Mouse (Mus musculus) midbrain, embryonic 10.5 days (tissue): ENCODE data around the gene Gm5431. TPM values are rescaled to one million over a fixed set of nuclear protein-coding genes. Genes with fewer than 3 reads are reported as not detected.
"Not testable (repeated sequence)": the region's sequence is repeated elsewhere in the genome, so short reads cannot be mapped to it uniquely, and the experiment has no call there.

Source experiments
- DNase-seq: peaks from one replicate; pipeline ENCODE4 v3.0.0-alpha.2; 2017; ENCODE audit warnings: low spot score
- H3K27ac ChIP-seq: fragments of 300-500 bp; sonication (generic); replicated peaks from 2 replicates; pipeline ENCODE4 v1.5.1; 2016; ENCODE audit warnings: mild to moderate bottlenecking
- H3K27me3 ChIP-seq: fragments of 300-500 bp; sonication (generic); 2 replicates; pipeline ENCODE4 v1.6.1; 2016; ENCODE audit warnings: low read depth, mild to moderate bottlenecking; ENCODE audit not compliant: poor library complexity, severe bottlenecking
- H3K36me3 ChIP-seq: fragments of 300-500 bp; sonication (generic); 2 replicates; pipeline ENCODE4 v1.6.1; 2016; ENCODE audit warnings: mild to moderate bottlenecking, moderate library complexity
- H3K4me1 ChIP-seq: fragments of 300-500 bp; sonication (generic); 2 replicates; pipeline ENCODE4 v1.6.1; 2016
- H3K4me3 ChIP-seq: fragments of 300-500 bp; sonication (generic); 2 replicates; pipeline ENCODE4 v1.5.1; 2016; ENCODE audit warnings: mild to moderate bottlenecking, moderate library complexity
- H3K9me3 ChIP-seq: fragments of 300-500 bp; sonication (generic); replicated peaks from 2 replicates; pipeline ENCODE4 v1.6.1; 2016; ENCODE audit warnings: mild to moderate bottlenecking
- WGBS: fragments of 180-500 bp; shearing (Covaris S2); methylation state at CpG from one replicate; pipeline ENCODE4 v1.1.7; 2016; 5-methylcytosine and 5-hydroxymethylcytosine counted together
- polyA plus RNA-seq: library from polyadenylated mRNA; unstranded; fragments of >200 nt; fragmentation: Nextera tagmentation; extraction: Ambion mirVana; gene quantifications from 2 replicates; pipeline ENCODE4 v1.2.1, GENCODE M21; 2016

The Gm5431 gene
- 0.07 and 0.16 TPM in 2 replicates for polyA plus RNA-seq

- no peak within 1 kb of the TSS for H3K4me3 ChIP-seq
- DNase-seq = no peak
- 75% methylated on average over 2 of the region's 2 CpGs for WGBS
Measured at GRCm38 (mm10) chr11:48902021-48902420, at the start of gene Gm5431. Gm5431 (minus strand) TSS chr11:48902214.

GRCm38 (mm10) chr11:48946090-48946489, 44.1 kb upstream of the Gm5431 start, which contains the start of gene Psme2b:
Psme2b (minus strand) TSS chr11:48946190.
- not testable (repeated sequence) for H3K4me3 ChIP-seq, DNase-seq, H3K4me1 ChIP-seq

More at GRCm38 (mm10) chr11:48902021-48902420, at the start of gene Gm5431:
- Histone ChIP-seq H3K4me1 (no peaks in the 10 kb centered on the region), H3K27me3 (no peaks in the 10 kb centered on the region), H3K27ac (no peak within 1 kb of the TSS), H3K9me3 (no peaks in the 10 kb centered on the region), H3K36me3 (no peaks in the 10 kb centered on the region)

GRCm38 (mm10) chr11:48939286-48939685, 37.3 kb upstream of the Gm5431 start:
- DNase-seq, H3K27ac ChIP-seq, H3K4me1 ChIP-seq, H3K4me3 ChIP-seq, H3K27me3 ChIP-seq, H3K36me3 ChIP-seq, H3K9me3 ChIP-seq: not testable (repeated sequence)

More at GRCm38 (mm10) chr11:48946090-48946489, 44.1 kb upstream of the Gm5431 start, which contains the start of gene Psme2b:
- H3K27me3 ChIP-seq, H3K9me3 ChIP-seq, H3K27ac ChIP-seq, H3K36me3 ChIP-seq: not testable (repeated sequence)
- 94% methylated on average over 6 of the region's 6 CpGs for WGBS

- not testable (repeated sequence) for H3K27me3 ChIP-seq, H3K27ac ChIP-seq, H3K4me1 ChIP-seq, H3K36me3 ChIP-seq, DNase-seq, H3K4me3 ChIP-seq, H3K9me3 ChIP-seq
- WGBS = no CpG with 5 or more reads among the region's 3 CpGs
Measured at GRCm38 (mm10) chr11:48935291-48935690, 33.3 kb upstream of the Gm5431 start.

GRCm38 (mm10) chr11:48933923-48934322, 31.9 kb upstream of the Gm5431 start:
- H3K9me3 ChIP-seq, DNase-seq, H3K27ac ChIP-seq, H3K36me3 ChIP-seq, H3K27me3 ChIP-seq, H3K4me3 ChIP-seq, H3K4me1 ChIP-seq: not testable (repeated sequence)
- 100% methylated on average over 1 of the region's 1 CpGs for WGBS

- not testable (repeated sequence) for H3K9me3 ChIP-seq, H3K4me3 ChIP-seq
- 84% methylated on average over 1 of the region's 1 CpGs for WGBS
Measured at GRCm38 (mm10) chr11:48933422-48933821, 31.4 kb upstream of the Gm5431 start.

GRCm38 (mm10) chr11:48928068-48928467, 26.1 kb upstream of the Gm5431 start:
- H3K4me3 ChIP-seq, H3K4me1 ChIP-seq, DNase-seq, H3K27me3 ChIP-seq, H3K27ac ChIP-seq, H3K9me3 ChIP-seq, H3K36me3 ChIP-seq: not testable (repeated sequence)
- 82% methylated on average over 1 of the region's 1 CpGs for WGBS

More at GRCm38 (mm10) chr11:48933422-48933821, 31.4 kb upstream of the Gm5431 start:
- not testable (repeated sequence) for H3K36me3 ChIP-seq, H3K4me1 ChIP-seq, H3K27ac ChIP-seq, H3K27me3 ChIP-seq, DNase-seq

GRCm38 (mm10) chr11:48926437-48926836, 24.4 kb upstream of the Gm5431 start:
- not testable (repeated sequence) for H3K9me3 ChIP-seq, H3K27me3 ChIP-seq, H3K27ac ChIP-seq, DNase-seq, H3K4me1 ChIP-seq, H3K4me3 ChIP-seq, H3K36me3 ChIP-seq

GRCm38 (mm10) chr11:48923818-48924217, 21.8 kb upstream of the Gm5431 start:
- not testable (repeated sequence) for H3K27ac ChIP-seq, H3K36me3 ChIP-seq, H3K27me3 ChIP-seq, H3K4me3 ChIP-seq, H3K9me3 ChIP-seq, DNase-seq, H3K4me1 ChIP-seq
- WGBS = 96% methylated on average over 5 of the region's 5 CpGs

GRCm38 (mm10) chr11:48918380-48918779, 16.4 kb upstream of the Gm5431 start:
- Histone ChIP-seq H3K27me3 (no peaks in the 10 kb centered on the region), H3K4me3 (no peak overlapping the region), H3K27ac (no peak overlapping the region), H3K4me1 (no peaks in the 10 kb centered on the region), H3K36me3 (no peaks in the 10 kb centered on the region), H3K9me3 (no peaks in the 10 kb centered on the region)
- no peak for DNase-seq
- 90% methylated on average over 3 of the region's 3 CpGs for WGBS

- WGBS = 100% methylated on average over 1 of the region's 1 CpGs
- no peaks in the 10 kb centered on the region for H3K9me3 ChIP-seq
- no peak overlapping the region for H3K4me3 ChIP-seq
- H3K27ac ChIP-seq = no peak overlapping the region
- H3K27me3 ChIP-seq = no peaks in the 10 kb centered on the region
- H3K36me3 ChIP-seq = no peaks in the 10 kb centered on the region
- no peaks in the 10 kb centered on the region for H3K4me1 ChIP-seq
- DNase-seq = no peak
Measured at GRCm38 (mm10) chr11:48913611-48914010, 11.6 kb upstream of the Gm5431 start.

- no peaks in the 10 kb centered on the region for H3K36me3 ChIP-seq
- H3K4me3 ChIP-seq = no peak overlapping the region
- 68% methylated on average over 1 of the region's 1 CpGs for WGBS
- no peak for DNase-seq
- H3K27ac ChIP-seq = no peak overlapping the region
- H3K9me3 ChIP-seq = no peaks in the 10 kb centered on the region
- H3K27me3 ChIP-seq = no peaks in the 10 kb centered on the region
- H3K4me1 ChIP-seq = no peaks in the 10 kb centered on the region
Measured at GRCm38 (mm10) chr11:48908459-48908858, 6.4 kb upstream of the Gm5431 start.

- not testable (repeated sequence) for H3K4me3 ChIP-seq, H3K4me1 ChIP-seq, H3K27ac ChIP-seq, H3K9me3 ChIP-seq, DNase-seq, H3K36me3 ChIP-seq, H3K27me3 ChIP-seq
- WGBS = 97% methylated on average over 1 of the region's 1 CpGs
Measured at GRCm38 (mm10) chr11:48901567-48901930, 465 bp downstream of the Gm5431 start.
